Mouse (Mus musculus): ENCODE measurements around the gene Prr15. TPM values are rescaled to one million over a fixed set of nuclear protein-coding genes. Genes with fewer than 3 reads are reported as not detected.

Prr15 gene
- polyA plus RNA-seq (2011; ENCODE audit: insufficient read depth, insufficient read length, low read depth, missing spikeins), result 0.79 and 2.1 TPM in 2 replicates

DNA sequence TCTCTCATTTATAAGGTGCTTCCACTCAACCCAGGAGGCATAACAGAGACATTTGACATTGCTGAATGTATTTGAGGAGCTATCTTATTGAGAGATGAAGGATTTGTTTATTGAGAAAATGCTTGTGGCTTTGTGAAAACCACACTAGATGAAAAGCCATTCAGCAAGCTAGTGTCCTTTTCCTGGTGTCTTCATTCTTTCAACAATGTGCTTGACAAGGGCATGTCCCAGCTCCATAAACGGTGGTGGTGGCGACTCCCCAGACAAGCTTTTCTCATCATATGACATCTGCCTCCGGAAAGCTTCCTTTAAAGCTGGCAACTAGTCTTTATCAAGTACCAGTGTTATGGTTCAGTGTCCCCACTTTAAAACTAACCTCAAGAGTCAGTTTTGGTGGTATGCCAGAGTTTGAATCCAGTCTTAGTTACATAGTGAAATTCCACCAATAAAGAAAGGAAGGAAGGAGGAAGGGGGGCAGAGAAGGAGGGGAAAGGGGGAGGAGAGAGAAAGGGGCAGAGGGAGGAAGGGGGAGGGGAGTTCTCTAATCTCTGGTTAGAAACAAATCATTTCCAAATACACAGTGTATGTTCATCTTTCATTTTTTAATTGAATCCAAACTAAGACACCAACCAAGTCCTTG lies at the start of gene Prr15:
Gene Prr15, plus strand, starts transcription at position 590 of the 640 bp plus-strand sequence.
- H3K36me3 ChIP-seq (ENCODE audit: control insufficient read depth, insufficient read depth, low read length, poor library complexity, severe bottlenecking), result no peaks in the 10 kb centered on the region
- H3K9me3 ChIP-seq (replicated peaks; ENCODE audit: control insufficient read depth, insufficient read depth, low read length, poor library complexity, severe bottlenecking), result no peaks in the 10 kb centered on the region
- H3K27ac ChIP-seq (ENCODE audit: insufficient read depth, low read length), result no peak within 1 kb of the TSS
- peak within 1 kb of the TSS; percentile 53 for H3K4me3 ChIP-seq (ENCODE audit: low read depth, low read length)
- H3K27me3 ChIP-seq (ENCODE audit: control insufficient read depth, insufficient read depth, low read length, poor library complexity, severe bottlenecking), result peaks cover 7% of the 10 kb centered on the region; the same call in 1 of the 2 replicates
- H3K4me1 ChIP-seq (ENCODE audit: control insufficient read depth, insufficient read depth, low read length), result no peaks in the 10 kb centered on the region
- H3K9ac ChIP-seq (ENCODE audit: low read depth, poor library complexity, severe bottlenecking), result no peak within 1 kb of the TSS
- TF ChIP-seq CTCF (IDR thresholded peaks at IDR 0.05; ENCODE audit: low read depth, low read length) (no peak), EP300 (IDR thresholded peaks at IDR 0.05; ENCODE audit: insufficient read depth, low read depth, low read length) (no peak), POLR2A (IDR thresholded peaks at IDR 0.05; ENCODE audit: insufficient read depth, low read length) (no peak)

DNA sequence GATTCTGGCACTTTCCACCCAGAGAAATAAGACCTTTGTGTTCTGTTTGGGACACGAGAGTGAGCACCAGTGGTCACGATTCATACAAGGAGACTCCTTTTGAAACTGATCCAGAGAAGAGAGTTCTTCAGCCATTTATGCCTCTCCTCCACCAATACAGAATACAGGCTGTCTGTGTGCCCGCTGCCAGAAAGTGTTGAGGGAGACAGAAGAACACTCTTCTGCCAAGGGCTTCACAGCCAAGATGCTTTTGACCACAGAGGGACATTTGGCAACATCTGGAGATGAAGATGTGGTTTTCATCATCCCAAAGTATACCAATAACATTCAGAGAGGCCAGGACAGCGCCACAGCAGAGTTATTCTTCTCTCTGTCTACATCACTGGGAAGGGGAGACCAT lies 48.4 kb upstream of the Prr15 start:
- H3K4me1 ChIP-seq (ENCODE audit: control insufficient read depth, insufficient read depth, low read length), result peaks cover 2% of the 10 kb centered on the region
- H3K9me3 ChIP-seq (replicated peaks; ENCODE audit: control insufficient read depth, insufficient read depth, low read length, poor library complexity, severe bottlenecking), result no peaks in the 10 kb centered on the region
- no peaks in the 10 kb centered on the region for H3K27me3 ChIP-seq (ENCODE audit: control insufficient read depth, insufficient read depth, low read length, poor library complexity, severe bottlenecking)
- H3K9ac ChIP-seq (ENCODE audit: low read depth, poor library complexity, severe bottlenecking), result no peak overlapping the region
- no peak overlapping the region for H3K4me3 ChIP-seq (ENCODE audit: low read depth, low read length)
- H3K27ac ChIP-seq (ENCODE audit: insufficient read depth, low read length), result no peak overlapping the region
- TF ChIP-seq EP300 (IDR thresholded peaks at IDR 0.05; ENCODE audit: insufficient read depth, low read depth, low read length) (no peak), CTCF (IDR thresholded peaks at IDR 0.05; ENCODE audit: low read depth, low read length) (no peak), POLR2A (IDR thresholded peaks at IDR 0.05; ENCODE audit: insufficient read depth, low read length) (no peak)
- H3K36me3 ChIP-seq (ENCODE audit: control insufficient read depth, insufficient read depth, low read length, poor library complexity, severe bottlenecking), result no peaks in the 10 kb centered on the region

DNA sequence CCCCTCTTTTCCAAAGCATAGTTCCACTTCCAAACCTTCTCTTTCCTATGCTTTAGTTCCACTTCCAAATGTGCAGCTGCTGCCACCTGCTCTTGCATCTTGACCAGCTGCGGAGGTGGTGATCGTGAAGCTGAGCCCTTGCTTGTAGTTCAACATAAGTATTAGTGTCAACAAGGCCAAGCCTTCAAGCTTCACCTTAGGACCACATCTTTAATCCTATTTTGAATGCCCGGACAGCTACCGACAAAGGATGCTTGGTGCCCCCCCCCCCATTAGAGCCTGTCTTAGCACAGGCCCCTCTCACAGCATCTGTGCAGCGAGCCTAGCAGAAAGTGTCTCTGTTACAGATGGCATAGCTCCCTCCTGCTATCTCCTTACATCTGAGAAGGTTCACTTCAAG lies 47.8 kb upstream of the Prr15 start:
- H3K36me3 ChIP-seq (ENCODE audit: control insufficient read depth, insufficient read depth, low read length, poor library complexity, severe bottlenecking), result no peaks in the 10 kb centered on the region
- H3K27ac ChIP-seq (ENCODE audit: insufficient read depth, low read length), result no peak overlapping the region
- H3K9me3 ChIP-seq (replicated peaks; ENCODE audit: control insufficient read depth, insufficient read depth, low read length, poor library complexity, severe bottlenecking), result no peaks in the 10 kb centered on the region
- H3K27me3 ChIP-seq (ENCODE audit: control insufficient read depth, insufficient read depth, low read length, poor library complexity, severe bottlenecking), result no peaks in the 10 kb centered on the region
- no peak overlapping the region for H3K9ac ChIP-seq (ENCODE audit: low read depth, poor library complexity, severe bottlenecking)
- TF ChIP-seq POLR2A (IDR thresholded peaks at IDR 0.05; ENCODE audit: insufficient read depth, low read length), result no peak
- no peak for TF ChIP-seq CTCF (IDR thresholded peaks at IDR 0.05; ENCODE audit: low read depth, low read length)
- no peak for TF ChIP-seq EP300 (IDR thresholded peaks at IDR 0.05; ENCODE audit: insufficient read depth, low read depth, low read length)
- no peak overlapping the region for H3K4me3 ChIP-seq (ENCODE audit: low read depth, low read length)
- peaks cover 3% of the 10 kb centered on the region for H3K4me1 ChIP-seq (ENCODE audit: control insufficient read depth, insufficient read depth, low read length)

DNA sequence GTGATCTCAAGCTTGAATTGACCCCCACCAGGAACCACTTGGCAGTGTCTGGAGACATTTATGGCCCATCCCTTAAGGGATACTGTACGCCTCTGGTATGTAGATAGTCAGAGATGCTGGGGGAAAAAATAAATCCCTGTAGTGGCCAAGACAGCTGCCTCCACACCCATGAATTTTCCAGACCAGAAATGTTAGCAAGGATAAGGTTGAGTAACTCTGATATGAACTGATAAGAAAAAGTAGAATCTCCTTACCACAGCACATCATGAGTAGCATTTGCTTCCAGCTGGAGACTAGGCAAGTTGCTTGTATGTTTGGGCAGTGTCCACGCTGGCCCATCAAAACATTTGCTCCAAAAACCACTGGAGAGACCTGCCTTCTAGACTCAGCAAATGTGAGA lies 47.0 kb upstream of the Prr15 start:
- H3K4me3 ChIP-seq (ENCODE audit: low read depth, low read length), result no peak overlapping the region
- H3K9ac ChIP-seq (ENCODE audit: low read depth, poor library complexity, severe bottlenecking), result no peak overlapping the region
- H3K36me3 ChIP-seq (ENCODE audit: control insufficient read depth, insufficient read depth, low read length, poor library complexity, severe bottlenecking), result no peaks in the 10 kb centered on the region
- no peak for TF ChIP-seq CTCF (IDR thresholded peaks at IDR 0.05; ENCODE audit: low read depth, low read length)
- no peak for TF ChIP-seq POLR2A (IDR thresholded peaks at IDR 0.05; ENCODE audit: insufficient read depth, low read length)
- TF ChIP-seq EP300 (IDR thresholded peaks at IDR 0.05; ENCODE audit: insufficient read depth, low read depth, low read length), result no peak
- H3K9me3 ChIP-seq (replicated peaks; ENCODE audit: control insufficient read depth, insufficient read depth, low read length, poor library complexity, severe bottlenecking), result no peaks in the 10 kb centered on the region
- peaks cover 4% of the 10 kb centered on the region for H3K4me1 ChIP-seq (ENCODE audit: control insufficient read depth, insufficient read depth, low read length)
- no peaks in the 10 kb centered on the region for H3K27me3 ChIP-seq (ENCODE audit: control insufficient read depth, insufficient read depth, low read length, poor library complexity, severe bottlenecking)
- no peak overlapping the region for H3K27ac ChIP-seq (ENCODE audit: insufficient read depth, low read length)

DNA sequence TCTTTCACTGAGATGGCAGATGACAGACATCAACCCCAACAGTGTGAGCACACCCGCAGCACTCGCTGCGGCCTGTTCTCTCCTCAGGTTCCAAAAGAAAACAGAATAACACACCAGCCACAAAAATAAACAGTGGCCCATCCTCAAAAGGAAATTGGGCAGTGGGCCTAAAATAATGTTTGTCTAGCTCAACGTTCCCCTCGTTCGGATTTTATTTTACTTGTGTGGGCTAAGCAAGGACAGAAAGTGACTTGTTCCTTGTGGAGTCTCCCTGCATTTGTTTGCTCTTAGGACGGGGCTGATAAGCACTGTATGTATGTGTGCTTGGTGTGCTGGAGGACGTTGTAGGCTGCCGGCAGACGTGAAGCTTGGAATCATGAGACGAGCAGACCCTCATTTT lies 46.2 kb upstream of the Prr15 start:
- Histone ChIP-seq H3K4me1 (ENCODE audit: control insufficient read depth, insufficient read depth, low read length) (peaks cover 4% of the 10 kb centered on the region), H3K9me3 (replicated peaks; ENCODE audit: control insufficient read depth, insufficient read depth, low read length, poor library complexity, severe bottlenecking) (no peaks in the 10 kb centered on the region), H3K27me3 (ENCODE audit: control insufficient read depth, insufficient read depth, low read length, poor library complexity, severe bottlenecking) (no peaks in the 10 kb centered on the region), H3K4me3 (ENCODE audit: low read depth, low read length) (no peak overlapping the region), H3K27ac (ENCODE audit: insufficient read depth, low read length) (no peak overlapping the region), H3K9ac (ENCODE audit: low read depth, poor library complexity, severe bottlenecking) (no peak overlapping the region), H3K36me3 (ENCODE audit: control insufficient read depth, insufficient read depth, low read length, poor library complexity, severe bottlenecking) (no peaks in the 10 kb centered on the region)
- no peak for TF ChIP-seq EP300 (IDR thresholded peaks at IDR 0.05; ENCODE audit: insufficient read depth, low read depth, low read length)
- no peak for TF ChIP-seq POLR2A (IDR thresholded peaks at IDR 0.05; ENCODE audit: insufficient read depth, low read length)
- no peak for TF ChIP-seq CTCF (IDR thresholded peaks at IDR 0.05; ENCODE audit: low read depth, low read length)

DNA sequence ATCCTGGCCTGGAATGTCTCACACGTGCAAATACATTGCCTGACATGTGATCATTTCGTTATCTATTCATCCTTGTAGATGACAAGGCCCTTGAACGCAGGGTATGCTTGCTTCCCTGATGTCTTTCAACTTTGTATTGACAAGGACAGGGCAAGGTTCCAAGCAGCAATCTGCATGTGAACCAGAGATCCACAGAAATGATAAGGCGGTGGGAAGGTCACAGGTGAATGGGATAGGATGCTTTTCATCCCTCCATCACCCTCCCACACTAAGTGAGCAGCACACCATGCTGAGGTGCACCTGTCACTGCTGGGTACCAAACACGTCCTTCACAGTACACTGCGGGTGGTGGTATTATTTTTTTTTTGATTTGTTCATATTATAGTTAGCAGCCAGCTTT lies 45.4 kb upstream of the Prr15 start:
- no peak overlapping the region for H3K27ac ChIP-seq (ENCODE audit: insufficient read depth, low read length)
- no peak overlapping the region for H3K4me3 ChIP-seq (ENCODE audit: low read depth, low read length)
- no peaks in the 10 kb centered on the region for H3K27me3 ChIP-seq (ENCODE audit: control insufficient read depth, insufficient read depth, low read length, poor library complexity, severe bottlenecking)
- H3K9me3 ChIP-seq (replicated peaks; ENCODE audit: control insufficient read depth, insufficient read depth, low read length, poor library complexity, severe bottlenecking), result no peaks in the 10 kb centered on the region
- H3K9ac ChIP-seq (ENCODE audit: low read depth, poor library complexity, severe bottlenecking), result no peak overlapping the region
- peaks cover 4% of the 10 kb centered on the region for H3K4me1 ChIP-seq (ENCODE audit: control insufficient read depth, insufficient read depth, low read length)
- H3K36me3 ChIP-seq (ENCODE audit: control insufficient read depth, insufficient read depth, low read length, poor library complexity, severe bottlenecking), result no peaks in the 10 kb centered on the region
- no peak for TF ChIP-seq POLR2A (IDR thresholded peaks at IDR 0.05; ENCODE audit: insufficient read depth, low read length)
- no peak for TF ChIP-seq CTCF (IDR thresholded peaks at IDR 0.05; ENCODE audit: low read depth, low read length)
- TF ChIP-seq EP300 (IDR thresholded peaks at IDR 0.05; ENCODE audit: insufficient read depth, low read depth, low read length), result no peak
